Mouse (Mus musculus) kidney, embryonic 16.5 days (tissue): ENCODE measurements at regions not wholly inside any gene's neighbourhood (a gene's known extent, or its start where the extent isn't known, plus 50 kb on each side); places are given as distances from the start of the nearest gene placed in this dataset.

Experiments
- ATAC-seq: fragments of 200-750 bp; cut with Nextera tagmentation; 2 replicates; pipeline ENCODE4 v1.8.0; 2017; ENCODE audit warnings: moderate TSS enrichment; ENCODE audit not compliant: low FRiP score, low TSS enrichment
- H3K27ac ChIP-seq: fragments of 300-500 bp; sonication (generic); 2 replicates; pipeline ENCODE4 v1.5.1; 2014; ENCODE audit warnings: low read length
- H3K27me3 ChIP-seq: fragments of 300-500 bp; sonication (generic); 2 replicates; pipeline ENCODE4 v1.6.1; 2014; ENCODE audit warnings: low read length, control low read depth, mixed read lengths; ENCODE audit not compliant: insufficient read depth
- H3K36me3 ChIP-seq: fragments of 300-500 bp; sonication (generic); 2 replicates; pipeline ENCODE4 v1.6.1; 2014; ENCODE audit warnings: low read length, control low read depth, mixed read lengths; ENCODE audit not compliant: insufficient read depth
- H3K4me1 ChIP-seq: fragments of 300-500 bp; sonication (generic); 2 replicates; pipeline ENCODE4 v1.6.1; 2014; ENCODE audit warnings: low read length, control low read depth, mixed read lengths; ENCODE audit not compliant: insufficient read depth
- H3K4me2 ChIP-seq: fragments of 300-500 bp; sonication (generic); replicated peaks from 2 replicates; pipeline ENCODE4 v1.6.1; 2014; ENCODE audit warnings: low read depth, low read length
- H3K4me3 ChIP-seq: fragments of 300-500 bp; sonication (generic); 2 replicates; pipeline ENCODE4 v1.5.1; 2014; ENCODE audit warnings: mild to moderate bottlenecking, low read length
- H3K9ac ChIP-seq: fragments of 300-500 bp; sonication (generic); replicated peaks from 2 replicates; pipeline ENCODE4 v1.6.1; 2014; ENCODE audit warnings: low read length
- H3K9me3 ChIP-seq: fragments of 300-500 bp; sonication (generic); 2 replicates; pipeline ENCODE4 v1.6.1; 2016; ENCODE audit warnings: low read length, control low read depth
- WGBS: fragments of 180-500 bp; shearing (Covaris S2); extraction: QIAGEN DNeasy Blood & Tissue Kit; methylation state at CpG from one replicate; pipeline ENCODE4 v1.1.7; 2014; 5-methylcytosine and 5-hydroxymethylcytosine counted together

- H3K9ac ChIP-seq = no peak overlapping the region
- no peaks in the 10 kb centered on the region for H3K9me3 ChIP-seq
- no peak overlapping the region for H3K27ac ChIP-seq
- no peak overlapping the region for H3K4me3 ChIP-seq
- no peaks in the 10 kb centered on the region for H3K36me3 ChIP-seq
- no peaks in the 10 kb centered on the region for H3K27me3 ChIP-seq
- no peaks in the 10 kb centered on the region for H3K4me1 ChIP-seq
- no peak for ATAC-seq
- no peak overlapping the region for H3K4me2 ChIP-seq
- 75% methylated on average over 5 of the region's 5 CpGs for WGBS
Measured at GRCm38 (mm10) chr13:16670047-16670733, 658.5 kb downstream of the Inhba start.

- no peak for ATAC-seq
- Histone ChIP-seq H3K27me3 (no peaks in the 10 kb centered on the region), H3K9me3 (no peaks in the 10 kb centered on the region), H3K9ac (no peak overlapping the region), H3K4me3 (no peak overlapping the region), H3K36me3 (no peaks in the 10 kb centered on the region), H3K27ac (no peak overlapping the region), H3K4me1 (no peaks in the 10 kb centered on the region), H3K4me2 (no peak overlapping the region)
Measured at GRCm38 (mm10) chr13:16670736-16671135, 659.1 kb downstream of the Inhba start.

DNA sequence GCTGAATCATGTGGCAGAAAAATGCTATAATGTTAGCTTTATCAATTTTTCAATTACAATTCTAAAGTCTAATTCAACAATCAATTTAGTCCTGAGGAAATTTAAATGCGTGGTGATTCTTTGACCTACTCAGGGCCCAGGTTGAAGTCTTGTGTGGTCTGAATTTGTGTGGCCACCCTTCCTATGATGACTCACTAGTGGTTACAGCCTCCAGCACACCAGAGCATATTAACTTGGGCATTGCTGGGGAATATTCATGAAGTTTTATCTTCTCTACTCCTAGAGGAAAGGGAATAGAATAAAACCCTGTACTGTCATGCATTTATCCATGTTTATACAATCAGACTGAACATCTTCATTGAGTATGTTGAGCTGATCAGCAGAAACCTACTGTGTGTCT lies 665.2 kb downstream of the Inhba start:
- Histone ChIP-seq H3K9ac (no peak overlapping the region), H3K4me1 (no peaks in the 10 kb centered on the region), H3K27ac (no peak overlapping the region), H3K36me3 (no peaks in the 10 kb centered on the region), H3K4me2 (no peak overlapping the region), H3K27me3 (no peaks in the 10 kb centered on the region), H3K9me3 (no peaks in the 10 kb centered on the region), H3K4me3 (no peak overlapping the region)
- WGBS = 85% methylated on average over 1 of the region's 1 CpGs
- no peak for ATAC-seq

- no peak overlapping the region for H3K27ac ChIP-seq
- ATAC-seq = no peak
- no peaks in the 10 kb centered on the region for H3K27me3 ChIP-seq
- H3K9ac ChIP-seq = no peak overlapping the region
- no peak overlapping the region for H3K4me2 ChIP-seq
- no peaks in the 10 kb centered on the region for H3K9me3 ChIP-seq
- no peaks in the 10 kb centered on the region for H3K4me1 ChIP-seq
- H3K36me3 ChIP-seq = no peaks in the 10 kb centered on the region
- 36% methylated on average over 1 of the region's 1 CpGs for WGBS
- no peak overlapping the region for H3K4me3 ChIP-seq
Measured at GRCm38 (mm10) chr13:16678246-16679024, 666.8 kb downstream of the Inhba start.

- H3K9me3 ChIP-seq = no peaks in the 10 kb centered on the region
- H3K4me1 ChIP-seq = no peaks in the 10 kb centered on the region
- H3K4me2 ChIP-seq = no peak overlapping the region
- no peak overlapping the region for H3K27ac ChIP-seq
- ATAC-seq = no peak
- no peak overlapping the region for H3K9ac ChIP-seq
- no peaks in the 10 kb centered on the region for H3K36me3 ChIP-seq
- H3K27me3 ChIP-seq = no peaks in the 10 kb centered on the region
- H3K4me3 ChIP-seq = no peak overlapping the region
- WGBS = 88% methylated on average over 1 of the region's 1 CpGs
Measured at GRCm38 (mm10) chr13:16694201-16694600, 682.5 kb downstream of the Inhba start.

DNA sequence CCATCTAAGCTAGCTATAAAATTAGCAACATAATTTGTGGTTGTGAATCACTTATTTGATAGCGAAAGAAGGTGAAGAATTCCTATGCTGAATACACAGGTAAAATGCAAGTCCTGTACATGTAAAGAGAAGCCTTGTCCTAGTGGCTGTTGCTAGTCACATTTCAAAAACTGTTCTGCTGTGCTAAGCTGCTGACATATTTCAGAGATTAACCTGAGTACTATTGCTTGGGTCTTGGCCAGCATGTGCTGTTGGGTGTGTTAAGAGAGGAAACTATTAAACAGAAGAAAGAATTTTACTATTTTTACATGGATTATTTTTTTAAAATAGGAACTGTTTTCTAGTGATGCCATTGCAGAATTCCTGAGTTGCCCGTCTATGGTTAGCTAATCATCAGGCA lies 689.3 kb downstream of the Inhba start:
- Histone ChIP-seq H3K27me3 (no peaks in the 10 kb centered on the region), H3K4me2 (no peak overlapping the region), H3K9me3 (no peaks in the 10 kb centered on the region), H3K4me1 (no peaks in the 10 kb centered on the region), H3K4me3 (no peak overlapping the region), H3K36me3 (no peaks in the 10 kb centered on the region), H3K27ac (no peak overlapping the region), H3K9ac (no peak overlapping the region)
- 91% methylated on average over 2 of the region's 2 CpGs for WGBS
- no peak for ATAC-seq

DNA sequence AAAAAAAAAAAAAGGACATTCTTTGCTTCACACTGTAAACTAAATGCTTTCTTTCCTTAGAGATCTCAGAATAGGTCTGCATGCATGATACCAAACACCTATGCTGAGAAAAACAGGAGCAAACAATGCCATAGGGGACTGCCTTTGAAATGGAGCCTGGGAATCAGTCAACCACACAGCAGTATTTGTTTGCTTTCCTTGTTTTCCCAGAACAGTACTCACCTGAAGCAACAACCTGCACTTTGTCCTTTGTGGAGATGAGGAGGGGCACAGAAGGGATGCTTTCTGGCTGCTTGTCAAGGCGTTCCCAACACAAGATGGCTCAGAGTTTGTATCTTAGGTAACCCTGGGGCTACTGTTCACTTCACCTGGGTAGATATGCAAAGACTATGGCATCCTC lies 690.5 kb downstream of the Inhba start:
- H3K9me3 ChIP-seq = no peaks in the 10 kb centered on the region
- no peaks in the 10 kb centered on the region for H3K4me1 ChIP-seq
- no peak overlapping the region for H3K4me2 ChIP-seq
- H3K27ac ChIP-seq = no peak overlapping the region
- no peak overlapping the region for H3K9ac ChIP-seq
- H3K36me3 ChIP-seq = no peaks in the 10 kb centered on the region
- H3K4me3 ChIP-seq = no peak overlapping the region
- ATAC-seq = no peak
- WGBS = 87% methylated on average over 1 of the region's 1 CpGs
- H3K27me3 ChIP-seq = no peaks in the 10 kb centered on the region

GRCm38 (mm10) chr13:16705217-16706104 lies 693.8 kb downstream of the Inhba start:
- WGBS = 55% methylated on average over 10 of the region's 10 CpGs
- no peak for ATAC-seq
- H3K4me2 ChIP-seq = no peak overlapping the region

GRCm38 (mm10) chr13:16706105-16706442 lies 694.4 kb downstream of the Inhba start:
- H3K36me3 ChIP-seq = no peaks in the 10 kb centered on the region
- no peak overlapping the region for H3K9ac ChIP-seq
- H3K4me3 ChIP-seq = no peak overlapping the region
- ATAC-seq = no peak
- no peaks in the 10 kb centered on the region for H3K27me3 ChIP-seq
- no peaks in the 10 kb centered on the region for H3K9me3 ChIP-seq
- H3K4me1 ChIP-seq = no peaks in the 10 kb centered on the region
- H3K4me2 ChIP-seq = no peak overlapping the region
- H3K27ac ChIP-seq = no peak overlapping the region
- 33% methylated on average over 1 of the region's 1 CpGs for WGBS

More at GRCm38 (mm10) chr13:16705217-16706104, 693.8 kb downstream of the Inhba start:
- Histone ChIP-seq H3K4me1 (no peaks in the 10 kb centered on the region), H3K9ac (no peak overlapping the region), H3K36me3 (no peaks in the 10 kb centered on the region), H3K27ac (no peak overlapping the region), H3K9me3 (no peaks in the 10 kb centered on the region), H3K4me3 (no peak overlapping the region), H3K27me3 (no peaks in the 10 kb centered on the region)
